Mouse (Mus musculus) gastrocnemius, adult 2 months (tissue): ENCODE data around the gene Vasp. TPM values are rescaled to one million over a fixed set of nuclear protein-coding genes. Genes with fewer than 3 reads are reported as not detected.
A peak's percentile ranks its signal among the peaks of the same experiment; 100 is the strongest.
"Not testable (repeated sequence)": the region's sequence is repeated elsewhere in the genome, so short reads cannot be mapped to it uniquely, and the experiment has no call there.

Experiments
- DNase-seq: peaks from one replicate; pipeline ENCODE4 v3.0.0; 2022
- H3K27ac ChIP-seq: fragments of 200-600 bp; 2 replicates; pipeline ENCODE4 v1.8.1; 2022; ENCODE audit warnings: mild to moderate bottlenecking
- H3K4me3 ChIP-seq: fragments of 200-600 bp; 2 replicates; pipeline ENCODE4 v1.8.1; 2022; ENCODE audit warnings: mild to moderate bottlenecking, moderate library complexity
- CTCF ChIP-seq: fragments of 200-600 bp; IDR thresholded peaks from 2 replicates; pipeline ENCODE4 v1.8.1; 2022; ENCODE audit warnings: antibody characterized with exemption, mild to moderate bottlenecking, moderate library complexity
- intact Hi-C: fragments of 180-260 bp; cut with DNase I; formaldehyde crosslinking; loops from one replicate; pipeline ENCODE4 v1.15.1; 2025
- total RNA-seq, 2 experiments: library from RNA; stranded (reverse); gene quantifications; 2 replicates each; pipeline ENCODE4 v1.2.3; 2021

The Vasp gene
- total RNA-seq, 2 experiments from 2014 or later, result 13.6 to 17.3 TPM

GRCm38 (mm10) chr7:19281680-19282304 lies 10.2 kb upstream of the Vasp start:
- peak; percentile 70 for TF ChIP-seq CTCF
- not testable (repeated sequence) for DNase-seq, H3K27ac ChIP-seq
- intact Hi-C loops, result loop anchor here (2.0 to 5.0 kb wide), 3 partner anchors 21 to 104 kb away; partner anchors contain the start of gene Eml2
- peak overlapping the region; percentile 74 for H3K4me3 ChIP-seq

DNA sequence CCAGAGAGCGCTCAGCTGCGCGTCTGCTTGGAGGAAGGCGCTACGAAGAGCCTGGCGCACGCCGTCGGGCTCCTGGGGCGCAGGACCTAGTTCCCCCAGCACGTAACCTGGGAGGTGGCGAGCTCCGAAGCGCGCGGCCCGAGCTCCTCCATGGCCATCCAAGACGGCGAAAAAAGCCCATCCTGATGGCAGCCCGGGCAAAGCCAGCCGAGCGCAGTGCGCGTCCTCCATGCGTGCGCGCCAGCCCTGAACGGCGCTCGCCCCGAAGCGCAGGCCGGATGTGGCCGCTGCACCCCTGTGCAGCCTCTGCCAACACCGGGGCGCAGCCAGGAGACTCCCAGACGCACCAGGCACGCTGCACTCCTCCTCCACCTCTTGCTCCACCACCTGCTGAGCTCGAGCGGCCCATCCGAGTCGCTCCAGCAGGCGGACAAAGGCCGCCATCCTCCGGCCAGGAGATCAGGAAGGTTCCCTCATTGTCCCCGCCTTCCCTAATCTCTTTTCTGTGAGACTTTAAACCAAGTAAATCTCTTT lies 8.0 kb upstream of the Vasp start, which contains the start of gene Ppm1n:
Gene Ppm1n, minus strand, starts transcription at position 484 of the 534 bp plus-strand sequence.
- peak; percentile 54 for DNase-seq
- Histone ChIP-seq H3K4me3 (peak within 1 kb of the TSS; percentile 65), H3K27ac (no peak within 1 kb of the TSS)
- intact Hi-C loops, result loop anchor here (2.0 to 5.0 kb wide), 2 partner anchors 19 to 102 kb away; partner anchors contain the start of gene Eml2
- peak; percentile 24; the same call in 1 of the 2 replicates for TF ChIP-seq CTCF

DNA sequence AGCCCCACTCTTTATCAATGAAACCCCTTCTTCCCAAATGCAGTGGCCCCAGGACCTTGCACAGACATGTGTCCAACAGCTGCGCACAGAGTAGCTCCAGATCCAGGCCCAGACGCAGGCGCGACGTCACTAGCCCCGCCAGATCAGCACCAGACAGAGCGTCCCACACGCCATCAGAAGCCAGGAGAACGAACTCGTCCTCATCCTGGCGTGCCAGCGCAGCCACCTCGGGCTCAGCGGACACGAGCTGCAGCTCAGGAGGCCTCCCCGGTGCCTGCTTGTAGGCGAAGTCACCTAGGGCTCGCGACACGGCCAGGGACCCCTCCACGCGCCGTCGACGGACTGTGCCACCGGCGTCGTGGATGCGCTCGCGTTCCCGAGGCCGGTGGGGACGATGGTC lies 7.4 kb upstream of the Vasp start:
- Histone ChIP-seq H3K27ac (no peak overlapping the region), H3K4me3 (peak overlapping the region; percentile 65)
- TF ChIP-seq CTCF, result no peak
- DNase-seq, result no peak
- intact Hi-C loops, result no loop called here

DNA sequence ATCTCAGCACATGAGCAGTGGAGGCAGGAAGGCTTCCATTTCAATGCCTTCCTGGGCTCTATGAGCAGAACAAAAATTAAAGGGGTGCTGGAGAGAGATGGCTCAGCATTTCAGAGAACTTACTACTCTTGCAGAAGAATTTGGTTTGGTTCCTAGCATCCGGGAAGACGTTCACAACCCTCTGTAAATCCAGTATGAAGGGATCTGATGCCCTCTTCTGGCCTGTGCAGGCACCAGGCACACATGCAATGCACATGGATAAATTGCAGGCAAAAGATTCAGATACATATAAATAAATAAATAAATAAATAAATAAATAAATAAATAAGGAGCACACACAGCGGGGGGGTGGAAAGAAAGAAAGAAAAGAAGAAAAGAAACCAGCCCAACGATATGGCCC lies 4.6 kb upstream of the Vasp start:
- intact Hi-C loops, result no loop called here
- Histone ChIP-seq H3K27ac (no peak overlapping the region), H3K4me3 (no peak overlapping the region)
- DNase-seq, result no peak
- TF ChIP-seq CTCF, result peak; percentile 52

- no peak for TF ChIP-seq CTCF
- peak; percentile 76 for DNase-seq
- H3K27ac ChIP-seq, result peak overlapping the region; percentile 93
- H3K4me3 ChIP-seq, result peak overlapping the region; percentile 95
- intact Hi-C loops, result no loop called here
These were observed 652 bp upstream of the Vasp start for GRCm38 (mm10) chr7:19272173-19272764.

DNA sequence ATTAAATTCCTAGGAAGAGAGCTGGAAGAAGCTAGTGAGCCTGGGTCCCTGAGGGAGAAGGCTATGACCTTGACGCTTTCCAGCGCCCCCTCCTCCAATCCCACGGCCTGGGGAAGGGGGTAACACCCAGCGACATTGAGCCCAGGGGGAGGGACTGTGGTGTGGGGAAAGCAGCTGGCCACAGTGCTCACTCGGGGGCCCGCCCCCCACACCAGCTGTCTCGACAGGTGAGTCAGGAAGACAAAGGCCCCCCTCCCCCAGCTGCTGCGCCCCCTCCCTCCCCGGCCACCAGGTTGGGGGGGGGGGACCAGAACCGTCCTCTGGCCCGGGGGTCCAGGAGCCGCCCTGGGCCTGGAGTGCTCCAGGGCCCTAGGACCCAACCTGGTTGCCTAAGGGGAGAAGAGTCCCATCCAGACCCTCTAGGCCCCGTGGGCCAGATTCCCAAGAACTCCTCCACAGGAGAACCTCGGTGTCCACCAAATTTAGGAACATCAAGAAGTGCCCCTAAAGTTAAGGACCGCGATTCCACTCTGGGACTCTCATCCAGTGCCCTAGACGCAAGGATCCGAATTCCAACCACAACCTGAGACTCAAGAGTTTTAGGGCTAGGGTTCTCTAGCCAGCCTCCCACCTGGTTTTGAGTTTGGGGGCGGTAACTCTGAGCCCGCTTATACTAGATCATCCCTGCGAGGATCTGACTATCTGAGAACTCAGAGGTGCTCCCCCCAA lies 944 bp downstream of the Vasp start:
- Histone ChIP-seq H3K4me3 (peak overlapping the region; percentile 95), H3K27ac (peak overlapping the region; percentile 93)
- TF ChIP-seq CTCF, result no peak
- intact Hi-C loops, result no loop called here
- peak; percentile 41 for DNase-seq

GRCm38 (mm10) chr7:19269721-19270441 lies 1.7 kb downstream of the Vasp start:
- H3K27ac ChIP-seq, result peak overlapping the region; percentile 93
- intact Hi-C loops, result no loop called here
- DNase-seq, result peak; percentile 82
- peak overlapping the region; percentile 95 for H3K4me3 ChIP-seq
- TF ChIP-seq CTCF, result no peak

DNA sequence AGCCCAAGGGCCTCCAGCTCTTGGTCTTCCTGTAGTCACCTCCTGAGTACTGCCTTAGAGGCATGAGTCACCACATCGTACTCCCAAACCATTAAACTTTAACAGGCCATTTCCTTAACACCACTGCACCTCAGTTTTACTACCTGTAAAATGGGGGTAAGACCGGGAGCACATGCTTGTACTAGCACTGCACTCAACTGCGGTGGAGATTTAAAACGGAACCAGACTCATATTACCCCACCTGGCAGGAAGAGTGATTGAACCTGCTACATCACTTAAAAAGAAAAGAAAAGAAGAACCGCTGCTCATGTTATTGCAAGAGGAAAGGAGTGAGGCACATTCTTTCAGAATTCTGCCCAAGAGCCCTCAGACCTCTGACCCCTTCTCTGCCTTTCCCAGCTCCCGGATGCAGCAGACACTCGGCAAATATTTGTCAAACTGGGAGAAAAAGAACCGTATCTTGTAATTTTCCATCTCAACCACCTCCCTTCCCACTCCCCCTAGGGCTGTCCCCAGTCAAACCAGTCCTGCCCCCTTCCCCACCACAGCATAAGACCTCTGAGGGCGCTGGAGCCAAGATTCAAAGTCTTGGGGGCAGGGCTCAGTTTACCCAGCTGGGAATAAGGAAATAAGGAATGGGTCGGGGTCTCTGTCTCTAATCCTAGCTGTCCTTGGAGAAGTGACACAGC lies 2.5 kb downstream of the Vasp start:
- intact Hi-C loops, result no loop called here
- Histone ChIP-seq H3K27ac (peak overlapping the region; percentile 93), H3K4me3 (peak overlapping the region; percentile 95)
- no peak for TF ChIP-seq CTCF
- no peak for DNase-seq

DNA sequence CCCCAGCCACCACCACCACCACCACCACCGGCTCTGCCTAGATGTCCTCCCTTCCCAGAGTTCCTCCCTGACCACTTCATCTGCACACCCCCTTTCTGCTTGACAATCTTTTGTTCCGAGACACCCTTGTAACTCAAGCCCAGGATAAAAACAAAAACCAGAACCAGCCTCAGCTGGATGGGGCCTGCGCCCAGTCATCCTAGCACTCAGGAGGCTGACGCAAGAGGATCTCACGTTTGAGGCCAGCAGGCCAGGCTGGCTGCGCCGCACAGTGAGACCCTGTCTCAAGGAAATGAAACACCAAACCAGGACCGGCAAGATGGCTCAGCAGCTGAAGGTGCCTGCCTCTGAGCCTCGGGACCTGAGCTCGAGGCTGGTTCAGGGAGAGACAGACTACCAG lies 4.6 kb downstream of the Vasp start:
- Histone ChIP-seq H3K4me3 (peak overlapping the region; percentile 33; the same call in 1 of the 2 replicates), H3K27ac (peak overlapping the region; percentile 93)
- DNase-seq, result peak; percentile 54
- intact Hi-C loops, result no loop called here
- TF ChIP-seq CTCF, result no peak

- H3K4me3 ChIP-seq, result peak overlapping the region; percentile 30
- intact Hi-C loops, result no loop called here
- no peak for TF ChIP-seq CTCF
- H3K27ac ChIP-seq, result peak overlapping the region; percentile 93
- peak; percentile 66 for DNase-seq
These were observed 5.4 kb downstream of the Vasp start for GRCm38 (mm10) chr7:19265928-19266822.

DNA sequence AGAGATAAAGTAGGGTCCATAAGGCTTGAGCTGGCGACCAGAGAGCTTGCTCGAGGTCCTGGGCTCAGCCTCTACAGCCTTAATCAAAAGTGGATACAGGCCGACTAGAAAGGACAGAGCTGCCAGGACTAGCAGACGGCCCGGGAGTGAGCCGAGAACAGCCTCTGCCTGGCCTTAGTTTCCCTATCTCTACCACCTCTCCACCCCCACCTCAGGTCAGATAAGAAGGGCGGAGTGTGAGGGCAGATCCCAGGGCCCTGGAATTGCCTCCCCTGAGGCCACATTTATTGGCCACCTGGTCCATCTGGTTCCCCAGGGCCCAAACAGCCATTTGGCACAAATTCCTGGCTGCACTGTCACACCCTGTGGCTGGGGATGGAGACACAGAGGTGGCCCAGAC lies 6.5 kb downstream of the Vasp start:
- no peak for TF ChIP-seq CTCF
- H3K27ac ChIP-seq, result peak overlapping the region; percentile 93
- intact Hi-C loops, result no loop called here
- DNase-seq, result peak; percentile 60
- peak overlapping the region; percentile 21; the same call in 1 of the 2 replicates for H3K4me3 ChIP-seq
